Mouse (Mus musculus) CD4-positive, CD25-positive, alpha-beta regulatory T cell, adult 2 months (primary cell): ENCODE results near the gene Arhgap36.

ENCODE experiments used
- DNase-seq: peaks from one replicate; pipeline ENCODE4 v3.0.0-alpha.2; 2012; ENCODE audit warnings: low read depth, low spot score

Gene Arhgap36

DNA sequence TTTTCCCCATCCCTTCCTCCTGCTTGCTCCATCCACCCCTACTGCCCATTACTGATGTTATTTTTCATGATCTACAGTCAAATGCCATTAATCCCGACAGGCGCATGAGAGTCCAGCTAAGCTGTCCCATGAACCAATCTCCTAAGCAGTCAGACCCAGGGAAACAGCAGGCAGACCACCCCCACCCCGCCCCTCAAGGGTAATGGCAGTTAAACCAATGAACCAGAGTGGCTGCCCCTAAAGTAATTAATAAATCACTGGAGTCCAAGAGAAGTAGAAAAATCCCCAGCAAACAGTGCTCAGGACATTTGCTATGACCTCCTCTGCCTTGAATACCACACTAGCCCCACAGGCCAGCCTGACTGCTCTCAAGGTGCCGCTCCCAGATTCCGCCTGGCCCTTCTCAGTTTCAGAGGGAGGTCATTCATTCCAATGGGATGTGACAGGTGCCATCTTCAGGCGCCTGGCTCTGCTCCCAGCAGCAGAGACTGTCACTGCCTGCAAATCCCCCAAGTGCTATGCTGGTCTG lies at the start of gene Arhgap36:
Gene Arhgap36 (plus strand): TSS at position 504 of the 529 bp plus-strand sequence.
- DNase-seq, result no peak

GRCm38 (mm10) chrX:49457781-49458180 lies 6.0 kb upstream of the Arhgap36 start:
- DNase-seq, result no peak

DNA sequence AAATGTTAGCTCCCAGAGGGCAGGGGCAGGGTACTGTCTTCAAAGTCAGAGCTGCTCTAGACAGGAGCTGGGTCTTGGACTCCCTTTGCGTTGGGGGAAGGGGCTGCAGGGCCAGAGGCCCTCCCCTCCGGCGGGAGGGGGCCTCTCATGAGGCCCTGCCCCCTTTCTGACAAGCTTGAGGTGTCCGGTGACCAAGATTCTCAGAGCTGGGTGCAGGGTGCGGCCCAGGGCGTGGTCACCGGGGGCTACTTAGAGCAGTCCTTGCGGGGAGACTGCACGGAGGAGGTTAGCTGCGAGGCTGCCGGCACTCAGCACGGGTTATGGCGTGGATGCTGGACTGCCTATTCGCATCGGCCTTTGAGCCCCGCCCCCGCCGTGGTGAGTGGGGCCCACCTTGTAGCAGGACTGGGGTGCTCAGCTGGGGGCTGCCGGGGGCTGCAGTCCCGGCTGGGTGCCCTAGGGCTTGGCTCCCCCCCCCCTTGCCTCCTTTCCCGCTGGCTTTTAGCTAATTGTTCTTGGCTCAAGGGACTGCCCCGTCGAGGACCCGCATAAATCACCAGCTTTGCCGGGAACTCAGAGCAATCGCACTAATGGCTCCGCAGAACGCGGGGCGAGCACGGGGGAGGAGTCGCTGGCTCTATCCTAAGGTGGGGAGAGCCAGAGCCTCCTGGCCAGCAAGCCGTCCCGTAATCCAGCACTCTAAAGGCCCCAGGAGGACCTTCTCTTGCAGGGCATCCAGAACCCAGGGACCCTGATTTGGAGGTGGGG lies 6.7 kb downstream of the Arhgap36 start:
- no peak for DNase-seq

GRCm38 (mm10) chrX:49479968-49480809 lies 16.4 kb downstream of the Arhgap36 start:
- no peak for DNase-seq

- DNase-seq, result no peak
Measured at GRCm38 (mm10) chrX:49480846-49481245, 17.1 kb downstream of the Arhgap36 start.

GRCm38 (mm10) chrX:49489141-49489540 lies 25.4 kb downstream of the Arhgap36 start:
- DNase-seq, result no peak

GRCm38 (mm10) chrX:49493739-49494449 lies 30.1 kb downstream of the Arhgap36 start:
- DNase-seq, result no peak
